Mouse (Mus musculus) layer of hippocampus, adult 11-12 months (tissue): ENCODE measurements around the gene 2310007B03Rik.

ENCODE experiments used
- DNase-seq: peaks from one replicate; pipeline ENCODE4 v3.0.0; 2022; ENCODE audit warnings: low spot score

2310007B03Rik gene

GRCm38 (mm10) chr1:93101571-93102061 lies 59.1 kb downstream of the 2310007B03Rik start, which contains the start of gene Kif1a:
Gene Kif1a (minus strand): TSS chr1:93101951.
- DNase-seq = peak; percentile 88
